Mouse (Mus musculus) liver, postnatal 0 days (tissue): ENCODE results near the gene Pck2.

Source experiments
- CTCF ChIP-seq: sonication (generic); IDR thresholded peaks from 2 replicates; pipeline ENCODE4 v1.5.1; 2016; ENCODE audit warnings: antibody characterized with exemption, low read depth
- EP300 ChIP-seq: IDR thresholded peaks from 2 replicates; pipeline ENCODE4 v1.6.1; 2016; ENCODE audit warnings: antibody characterized with exemption, low read depth, mild to moderate bottlenecking

DNA sequence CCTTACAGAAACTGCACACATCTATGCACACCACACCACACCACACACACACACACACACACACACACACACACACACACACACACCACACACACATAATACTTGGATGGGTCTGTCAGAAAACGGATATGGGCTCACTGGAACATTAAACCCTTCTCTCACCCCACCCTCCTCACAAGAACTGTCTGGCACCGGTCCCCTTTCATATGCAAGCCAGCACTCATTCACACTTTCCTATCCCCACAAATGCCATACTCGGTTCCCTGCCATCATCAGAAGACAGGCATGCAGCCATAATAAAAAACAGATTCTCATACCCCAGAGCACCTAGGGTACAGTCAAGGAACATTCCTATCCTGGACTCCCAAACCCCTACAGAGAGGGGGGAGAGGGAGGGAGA lies 48.0 kb upstream of the Pck2 start:
- TF ChIP-seq CTCF (no peak), EP300 (no peak)
